Mouse (Mus musculus): ENCODE data around the gene Ttyh3. TPM values are rescaled to one million over a fixed set of nuclear protein-coding genes. Genes with fewer than 3 reads are reported as not detected.
"Not testable (repeated sequence)": the region's sequence is repeated elsewhere in the genome, so short reads cannot be mapped to it uniquely, and the experiment has no call there.

The Ttyh3 gene
- polyA plus RNA-seq (2016; fragmentation: Nextera tagmentation; extraction: Ambion mirVana), result 60.6 and 62.6 TPM in 2 replicates

GRCm38 (mm10) chr5:140648519-140649100, at the start of gene Ttyh3:
Gene Ttyh3, minus strand, starts transcription at chr5:140649031.
- Histone ChIP-seq H3K27ac (peak within 1 kb of the TSS; percentile 84), H3K9me3 (no peaks in the 10 kb centered on the region), H3K27me3 (no peaks in the 10 kb centered on the region), H3K36me3 (peaks cover 29% of the 10 kb centered on the region), H3K4me2 (replicated peaks) (peak within 1 kb of the TSS; percentile 97), H3K4me3 (peak within 1 kb of the TSS; percentile 95), H3K4me1 (peaks cover 43% of the 10 kb centered on the region), H3K9ac (peak within 1 kb of the TSS; percentile 98)
- under 1% methylated on average over 48 of the region's 62 CpGs for WGBS
- ATAC-seq (ENCODE audit: insufficient number of reproducible peaks, insufficient read depth, low FRiP score, low TSS enrichment), result no peak; the same call in none of the 2 replicates

- no peak for ATAC-seq (ENCODE audit: insufficient number of reproducible peaks, insufficient read depth, low FRiP score, low TSS enrichment)
- WGBS, result 62% methylated on average over 7 of the region's 7 CpGs
- Histone ChIP-seq H3K4me3 (no peak overlapping the region), H3K36me3 (peaks cover 57% of the 10 kb centered on the region), H3K4me1 (peaks cover 12% of the 10 kb centered on the region), H3K9me3 (no peaks in the 10 kb centered on the region), H3K4me2 (replicated peaks) (no peak overlapping the region), H3K9ac (no peak overlapping the region), H3K27ac (no peak overlapping the region), H3K27me3 (no peaks in the 10 kb centered on the region)
Observed at GRCm38 (mm10) chr5:140695987-140696386, 47.2 kb upstream of the Ttyh3 start.

GRCm38 (mm10) chr5:140688434-140688833, 39.6 kb upstream of the Ttyh3 start:
- no peak overlapping the region for H3K4me2 ChIP-seq (replicated peaks)
- H3K36me3 ChIP-seq, result peaks cover 54% of the 10 kb centered on the region
- 79% methylated on average over 3 of the region's 3 CpGs for WGBS

GRCm38 (mm10) chr5:140684343-140685148, 35.7 kb upstream of the Ttyh3 start:
- H3K36me3 ChIP-seq, result peaks cover 36% of the 10 kb centered on the region

More at GRCm38 (mm10) chr5:140688434-140688833, 39.6 kb upstream of the Ttyh3 start:
- Histone ChIP-seq H3K4me1 (peaks cover 5% of the 10 kb centered on the region; the same call in 1 of the 2 replicates), H3K4me3 (no peak overlapping the region), H3K9me3 (no peaks in the 10 kb centered on the region), H3K9ac (no peak overlapping the region), H3K27me3 (no peaks in the 10 kb centered on the region), H3K27ac (no peak overlapping the region)
- no peak for ATAC-seq (ENCODE audit: insufficient number of reproducible peaks, insufficient read depth, low FRiP score, low TSS enrichment)

GRCm38 (mm10) chr5:140682113-140682512, 33.3 kb upstream of the Ttyh3 start:
- no peak for ATAC-seq (ENCODE audit: insufficient number of reproducible peaks, insufficient read depth, low FRiP score, low TSS enrichment)
- H3K27me3 ChIP-seq, result no peaks in the 10 kb centered on the region
- no peaks in the 10 kb centered on the region for H3K4me1 ChIP-seq
- H3K4me3 ChIP-seq, result no peak overlapping the region
- H3K9ac ChIP-seq, result no peak overlapping the region
- no peak overlapping the region for H3K27ac ChIP-seq
- 95% methylated on average over 6 of the region's 6 CpGs for WGBS
- no peaks in the 10 kb centered on the region for H3K9me3 ChIP-seq
- H3K4me2 ChIP-seq (replicated peaks), result no peak overlapping the region
- H3K36me3 ChIP-seq, result peaks cover 27% of the 10 kb centered on the region

More at GRCm38 (mm10) chr5:140684343-140685148, 35.7 kb upstream of the Ttyh3 start:
- WGBS, result 66% methylated on average over 16 of the region's 16 CpGs
- no peaks in the 10 kb centered on the region for H3K4me1 ChIP-seq
- H3K4me3 ChIP-seq, result no peak overlapping the region
- H3K9ac ChIP-seq, result no peak overlapping the region
- no peaks in the 10 kb centered on the region for H3K27me3 ChIP-seq
- no peaks in the 10 kb centered on the region for H3K9me3 ChIP-seq
- H3K4me2 ChIP-seq (replicated peaks), result no peak overlapping the region
- peak; percentile 36; the same call in 1 of the 2 replicates for ATAC-seq (ENCODE audit: insufficient number of reproducible peaks, insufficient read depth, low FRiP score, low TSS enrichment)
- no peak overlapping the region; the same call in 1 of the 2 replicates for H3K27ac ChIP-seq

- no peak overlapping the region for H3K4me3 ChIP-seq
- H3K36me3 ChIP-seq, result peaks cover 31% of the 10 kb centered on the region
- no peaks in the 10 kb centered on the region for H3K4me1 ChIP-seq
- H3K9me3 ChIP-seq, result no peaks in the 10 kb centered on the region
- ATAC-seq (ENCODE audit: insufficient number of reproducible peaks, insufficient read depth, low FRiP score, low TSS enrichment), result no peak
- H3K27ac ChIP-seq, result no peak overlapping the region
- WGBS, result 77% methylated on average over 1 of the region's 1 CpGs
- H3K9ac ChIP-seq, result no peak overlapping the region
- H3K27me3 ChIP-seq, result no peaks in the 10 kb centered on the region
- H3K4me2 ChIP-seq (replicated peaks), result no peak overlapping the region
Observed at GRCm38 (mm10) chr5:140680950-140681349, 32.1 kb upstream of the Ttyh3 start.

- Histone ChIP-seq H3K36me3 (peaks cover 34% of the 10 kb centered on the region), H3K9me3 (no peaks in the 10 kb centered on the region), H3K4me2 (replicated peaks) (no peak overlapping the region), H3K9ac (no peak overlapping the region), H3K27ac (no peak overlapping the region), H3K4me3 (no peak overlapping the region), H3K27me3 (no peaks in the 10 kb centered on the region), H3K4me1 (no peaks in the 10 kb centered on the region)
- 85% methylated on average over 6 of the region's 6 CpGs for WGBS
- ATAC-seq (ENCODE audit: insufficient number of reproducible peaks, insufficient read depth, low FRiP score, low TSS enrichment), result no peak; the same call in 1 of the 2 replicates
Observed at GRCm38 (mm10) chr5:140680051-140680450, 31.2 kb upstream of the Ttyh3 start.

- Histone ChIP-seq H3K36me3 (peaks cover 44% of the 10 kb centered on the region), H3K9ac (no peak overlapping the region), H3K9me3 (no peaks in the 10 kb centered on the region), H3K4me3 (no peak overlapping the region), H3K4me1 (no peaks in the 10 kb centered on the region), H3K27me3 (no peaks in the 10 kb centered on the region), H3K4me2 (replicated peaks) (no peak overlapping the region), H3K27ac (no peak overlapping the region)
- ATAC-seq (ENCODE audit: insufficient number of reproducible peaks, insufficient read depth, low FRiP score, low TSS enrichment), result no peak
- 88% methylated on average over 6 of the region's 6 CpGs for WGBS
Observed at GRCm38 (mm10) chr5:140677137-140677536, 28.3 kb upstream of the Ttyh3 start.

GRCm38 (mm10) chr5:140675640-140676039, 26.8 kb upstream of the Ttyh3 start:
- H3K9me3 ChIP-seq, result no peaks in the 10 kb centered on the region
- H3K9ac ChIP-seq, result no peak overlapping the region
- no peaks in the 10 kb centered on the region for H3K4me1 ChIP-seq
- ATAC-seq (ENCODE audit: insufficient number of reproducible peaks, insufficient read depth, low FRiP score, low TSS enrichment), result no peak
- 83% methylated on average over 11 of the region's 11 CpGs for WGBS
- H3K36me3 ChIP-seq, result peaks cover 47% of the 10 kb centered on the region
- no peak overlapping the region for H3K27ac ChIP-seq
- H3K27me3 ChIP-seq, result no peaks in the 10 kb centered on the region
- H3K4me2 ChIP-seq (replicated peaks), result no peak overlapping the region
- no peak overlapping the region for H3K4me3 ChIP-seq

- Histone ChIP-seq H3K9ac (no peak overlapping the region), H3K27me3 (no peaks in the 10 kb centered on the region), H3K4me1 (no peaks in the 10 kb centered on the region), H3K27ac (no peak overlapping the region), H3K4me2 (replicated peaks) (no peak overlapping the region), H3K9me3 (no peaks in the 10 kb centered on the region), H3K36me3 (peaks cover 51% of the 10 kb centered on the region), H3K4me3 (no peak overlapping the region)
- 84% methylated on average over 11 of the region's 11 CpGs for WGBS
- no peak for ATAC-seq (ENCODE audit: insufficient number of reproducible peaks, insufficient read depth, low FRiP score, low TSS enrichment)
Observed at GRCm38 (mm10) chr5:140675079-140675478, 26.2 kb upstream of the Ttyh3 start.

- Histone ChIP-seq H3K27me3 (no peaks in the 10 kb centered on the region), H3K9ac (no peak overlapping the region), H3K4me1 (no peaks in the 10 kb centered on the region), H3K27ac (no peak overlapping the region), H3K4me2 (replicated peaks) (no peak overlapping the region), H3K36me3 (peaks cover 60% of the 10 kb centered on the region), H3K9me3 (no peaks in the 10 kb centered on the region), H3K4me3 (no peak overlapping the region)
- no peak for ATAC-seq (ENCODE audit: insufficient number of reproducible peaks, insufficient read depth, low FRiP score, low TSS enrichment)
- WGBS, result 85% methylated on average over 17 of the region's 17 CpGs
Observed at GRCm38 (mm10) chr5:140674036-140674435, 25.2 kb upstream of the Ttyh3 start.

GRCm38 (mm10) chr5:140672603-140673002, 23.8 kb upstream of the Ttyh3 start:
- not testable (repeated sequence) for H3K4me1 ChIP-seq; H3K27me3 ChIP-seq; H3K4me3 ChIP-seq; H3K4me2 ChIP-seq (replicated peaks); H3K9me3 ChIP-seq; H3K27ac ChIP-seq; ATAC-seq (ENCODE audit: insufficient number of reproducible peaks, insufficient read depth, low FRiP score, low TSS enrichment); H3K9ac ChIP-seq
- WGBS, result 89% methylated on average over 6 of the region's 6 CpGs
- H3K36me3 ChIP-seq, result peaks cover 66% of the 10 kb centered on the region
